Mouse (Mus musculus) adrenal gland, postnatal 10 days (tissue): ENCODE data around the gene Barx2. TPM values are rescaled to one million over a fixed set of nuclear protein-coding genes. Genes with fewer than 3 reads are reported as not detected.
A peak's percentile ranks its signal among the peaks of the same experiment; 100 is the strongest.

Experiments
- DNase-seq: peaks from one replicate; pipeline ENCODE4 v3.0.0; 2021; ENCODE audit warnings: mixed read lengths
- total RNA-seq, 2 experiments: library from RNA; stranded (reverse); gene quantifications; 2 replicates each; pipeline ENCODE4 v1.2.3; 2021

Barx2 gene
- total RNA-seq, 2 experiments from 2014 or later = 0.12 to 2.4 TPM

- no peak for DNase-seq
These were observed 24.9 kb downstream of the Barx2 start for GRCm38 (mm10) chr9:31888333-31888732.

GRCm38 (mm10) chr9:31886258-31886657 lies 27.0 kb downstream of the Barx2 start:
- no peak for DNase-seq

GRCm38 (mm10) chr9:31882376-31882775 lies 30.9 kb downstream of the Barx2 start:
- no peak for DNase-seq

- DNase-seq = no peak
These were observed 37.7 kb downstream of the Barx2 start for GRCm38 (mm10) chr9:31875556-31875955.

- DNase-seq = no peak
These were observed 39.0 kb downstream of the Barx2 start for GRCm38 (mm10) chr9:31874236-31874635.

GRCm38 (mm10) chr9:31871410-31871809 lies 41.9 kb downstream of the Barx2 start:
- DNase-seq = no peak

- DNase-seq = no peak
These were observed 44.3 kb downstream of the Barx2 start for GRCm38 (mm10) chr9:31868823-31869460.

- DNase-seq = no peak
These were observed 49.4 kb downstream of the Barx2 start for GRCm38 (mm10) chr9:31863830-31864229.

- DNase-seq = no peak
These were observed 53.8 kb downstream of the Barx2 start for GRCm38 (mm10) chr9:31859446-31859845.

- peak; percentile 19 for DNase-seq
These were observed 54.4 kb downstream of the Barx2 start for GRCm38 (mm10) chr9:31858720-31859340.

GRCm38 (mm10) chr9:31857512-31857911 lies 55.8 kb downstream of the Barx2 start:
- no peak for DNase-seq

- no peak for DNase-seq
These were observed 56.8 kb downstream of the Barx2 start for GRCm38 (mm10) chr9:31856437-31856836.

- no peak for DNase-seq
These were observed 57.6 kb downstream of the Barx2 start for GRCm38 (mm10) chr9:31855668-31856067.

GRCm38 (mm10) chr9:31851710-31852109 lies 61.6 kb downstream of the Barx2 start:
- DNase-seq = peak; percentile 7

GRCm38 (mm10) chr9:31850706-31851105 lies 62.6 kb downstream of the Barx2 start:
- no peak for DNase-seq

- no peak for DNase-seq
These were observed 63.9 kb downstream of the Barx2 start for GRCm38 (mm10) chr9:31849387-31849786.

GRCm38 (mm10) chr9:31844614-31845013 lies 68.6 kb downstream of the Barx2 start:
- DNase-seq = no peak

- DNase-seq = no peak
These were observed 72.0 kb downstream of the Barx2 start for GRCm38 (mm10) chr9:31841108-31841815.

- no peak for DNase-seq
These were observed 72.7 kb downstream of the Barx2 start for GRCm38 (mm10) chr9:31840571-31840970.

GRCm38 (mm10) chr9:31840037-31840436 lies 73.2 kb downstream of the Barx2 start:
- no peak for DNase-seq

- no peak for DNase-seq
These were observed 73.9 kb downstream of the Barx2 start for GRCm38 (mm10) chr9:31839106-31840027.

GRCm38 (mm10) chr9:31838047-31838446 lies 75.2 kb downstream of the Barx2 start:
- DNase-seq = no peak
